Mouse (Mus musculus) liver, adult 2 months (tissue): Measurements from ENCODE around the gene Sntb2. TPM values are rescaled to one million over a fixed set of nuclear protein-coding genes. Genes with fewer than 3 reads are reported as not detected.

Experiments used
- DNase-seq: peaks from one replicate; pipeline ENCODE4 v3.0.0-alpha.2; 2011; ENCODE audit warnings: low read depth, low spot score; ENCODE audit errors: extremely low read depth
- H3K27ac ChIP-seq: fragments of 200-500 bp; replicated peaks from 2 replicates; pipeline ENCODE4 v1.5.1; 2012; ENCODE audit warnings: low read depth, mild to moderate bottlenecking, control low read depth, inconsistent platforms, low read length; ENCODE audit not compliant: insufficient read depth
- H3K27me3 ChIP-seq: fragments of 200-500 bp; 2 replicates; pipeline ENCODE4 v1.6.1; 2012; ENCODE audit warnings: mild to moderate bottlenecking, moderate library complexity, low read length, inconsistent platforms; ENCODE audit not compliant: control insufficient read depth, insufficient read depth
- H3K36me3 ChIP-seq: fragments of 200-500 bp; 2 replicates; pipeline ENCODE4 v1.6.1; 2012; ENCODE audit warnings: low read length, inconsistent platforms; ENCODE audit not compliant: control insufficient read depth, insufficient read depth
- H3K4me1 ChIP-seq: fragments of 200-500 bp; 2 replicates; pipeline ENCODE4 v1.6.1; 2011; ENCODE audit warnings: low read length; ENCODE audit not compliant: control insufficient read depth, insufficient read depth
- H3K4me3 ChIP-seq: fragments of 200-500 bp; 2 replicates; pipeline ENCODE4 v1.5.1; 2011; ENCODE audit warnings: low read depth, mild to moderate bottlenecking, control low read depth, low read length, moderate library complexity; ENCODE audit not compliant: insufficient read depth
- H3K79me2 ChIP-seq: fragments of 200-500 bp; 2 replicates; pipeline ENCODE4 v1.6.1; 2012; ENCODE audit warnings: inconsistent platforms, mild to moderate bottlenecking, low read length, moderate library complexity; ENCODE audit not compliant: control insufficient read depth, insufficient read depth
- H3K9ac ChIP-seq: fragments of 200-500 bp; 2 replicates; pipeline ENCODE4 v1.6.1; 2012; ENCODE audit warnings: low read depth, mild to moderate bottlenecking, control low read depth, inconsistent platforms, low read length
- CTCF ChIP-seq: fragments of 200-500 bp; IDR thresholded peaks from 2 replicates; pipeline ENCODE4 v1.5.1; 2011; ENCODE audit warnings: low read depth, low read length, control low read depth
- POLR2A ChIP-seq: fragments of 200-500 bp; IDR thresholded peaks from 2 replicates; pipeline ENCODE4 v1.6.1; 2011; ENCODE audit warnings: low read length, control low read depth; ENCODE audit not compliant: insufficient read depth; ENCODE audit errors: extremely low read depth
- WGBS: fragments of 180-500 bp; shearing (Covaris S2); methylation state at CpG from one replicate; pipeline ENCODE4 v1.1.7; 2018; 5-methylcytosine and 5-hydroxymethylcytosine counted together
- polyA plus RNA-seq: library from polyadenylated mRNA; depleted of rRNA; stranded (reverse); fragments of >200 nt; gene quantifications from 2 replicates; pipeline ENCODE4 v1.2.3, GENCODE M21; 2012
- total RNA-seq: library from RNA; depleted of rRNA; stranded (reverse); fragments of >200 nt; gene quantifications from 2 replicates; pipeline ENCODE4 v1.2.3, GENCODE M21; 2014

Sntb2 gene
- total and polyA plus RNA-seq, 2 experiments, result 1.6 to 3.0 TPM

- WGBS, result 56% methylated on average over 3 of the region's 3 CpGs
- no peak overlapping the region for H3K9ac ChIP-seq
- no peak overlapping the region for H3K27ac ChIP-seq
- peaks cover 26% of the 10 kb centered on the region; the same call in 1 of the 2 replicates for H3K79me2 ChIP-seq
- no peaks in the 10 kb centered on the region for H3K27me3 ChIP-seq
- no peaks in the 10 kb centered on the region for H3K36me3 ChIP-seq
- no peak overlapping the region for H3K4me3 ChIP-seq
- TF ChIP-seq POLR2A, result no peak
- TF ChIP-seq CTCF, result no peak
- peaks cover 3% of the 10 kb centered on the region for H3K4me1 ChIP-seq
- peak; percentile 73 for DNase-seq
Measured at GRCm38 (mm10) chr8:106941806-106942205, 6.3 kb downstream of the Sntb2 start.

DNA sequence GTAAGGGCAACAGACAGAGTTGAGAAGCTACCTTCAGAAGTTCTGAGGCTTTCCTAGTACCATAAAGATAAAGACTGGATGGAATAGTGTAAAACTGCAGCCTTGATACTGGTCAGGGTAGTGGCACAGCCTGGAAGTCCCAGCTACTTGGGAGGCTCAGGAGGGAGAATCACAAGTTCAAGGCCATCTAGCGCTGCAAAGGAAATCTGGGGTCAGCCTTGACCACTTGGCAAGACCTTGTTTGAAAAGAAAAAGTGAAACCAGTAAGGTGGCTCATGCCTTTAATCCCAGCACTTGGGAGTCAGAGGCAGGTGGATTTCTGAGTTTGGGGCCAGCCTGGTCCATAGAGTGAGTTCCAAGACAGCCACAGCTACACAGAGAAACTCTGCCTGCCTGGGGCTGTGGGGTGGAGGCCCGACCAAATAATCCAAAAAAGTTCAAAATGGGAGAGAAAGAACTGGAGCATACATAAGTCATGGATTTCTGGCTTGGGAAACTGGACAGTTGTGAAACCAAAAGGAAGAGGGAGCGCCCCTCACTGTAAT, 8.4 kb downstream of the Sntb2 start:
- Histone ChIP-seq H3K36me3 (no peaks in the 10 kb centered on the region), H3K27me3 (no peaks in the 10 kb centered on the region), H3K4me3 (no peak overlapping the region), H3K27ac (no peak overlapping the region), H3K79me2 (peaks cover 19% of the 10 kb centered on the region; the same call in 1 of the 2 replicates), H3K9ac (no peak overlapping the region), H3K4me1 (peaks cover 1% of the 10 kb centered on the region)
- TF ChIP-seq POLR2A, result no peak
- no peak for TF ChIP-seq CTCF
- DNase-seq, result no peak
- WGBS, result 79% methylated on average over 3 of the region's 3 CpGs

GRCm38 (mm10) chr8:106944756-106945155, 9.2 kb downstream of the Sntb2 start:
- 80% methylated on average over 3 of the region's 3 CpGs for WGBS
- Histone ChIP-seq H3K4me3 (no peak overlapping the region), H3K36me3 (no peaks in the 10 kb centered on the region), H3K4me1 (peaks cover 1% of the 10 kb centered on the region), H3K27ac (no peak overlapping the region), H3K27me3 (no peaks in the 10 kb centered on the region), H3K9ac (no peak overlapping the region), H3K79me2 (peaks cover 19% of the 10 kb centered on the region; the same call in 1 of the 2 replicates)
- DNase-seq, result no peak
- TF ChIP-seq POLR2A (no peak), CTCF (no peak)

DNA sequence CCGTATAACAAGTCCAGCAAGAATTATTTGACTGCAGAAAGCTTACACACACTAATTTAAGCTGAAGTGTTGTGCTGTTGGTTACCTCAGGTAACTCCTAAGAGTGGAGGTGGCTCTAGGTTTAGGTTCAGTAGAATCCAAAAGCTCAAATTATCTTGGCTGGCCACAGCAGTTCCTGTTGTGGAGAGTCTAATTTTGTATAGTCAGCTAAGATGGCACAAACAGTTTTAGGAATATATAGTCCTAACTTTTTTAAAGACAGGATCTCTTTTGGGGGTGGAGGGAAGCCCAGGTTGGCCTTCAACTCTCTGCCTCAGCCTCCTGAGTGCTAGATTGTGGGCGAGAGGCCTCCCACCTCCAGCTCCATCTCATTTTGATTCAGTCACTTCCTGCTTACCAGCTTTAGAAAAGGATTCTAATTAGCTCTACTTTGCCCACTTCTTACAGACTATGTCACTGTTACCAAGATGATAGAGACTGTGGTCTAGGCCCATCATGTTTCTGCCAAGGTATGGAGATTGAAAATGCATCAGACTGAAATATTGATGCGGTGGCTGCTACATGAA, 13.2 kb downstream of the Sntb2 start:
- no peak for DNase-seq
- Histone ChIP-seq H3K4me3 (no peak overlapping the region), H3K79me2 (peaks cover 16% of the 10 kb centered on the region; the same call in 1 of the 2 replicates), H3K27me3 (no peaks in the 10 kb centered on the region), H3K9ac (no peak overlapping the region), H3K36me3 (no peaks in the 10 kb centered on the region), H3K27ac (no peak overlapping the region), H3K4me1 (peaks cover 3% of the 10 kb centered on the region)
- WGBS, result 90% methylated on average over 3 of the region's 3 CpGs
- TF ChIP-seq POLR2A (no peak), CTCF (no peak)

DNA sequence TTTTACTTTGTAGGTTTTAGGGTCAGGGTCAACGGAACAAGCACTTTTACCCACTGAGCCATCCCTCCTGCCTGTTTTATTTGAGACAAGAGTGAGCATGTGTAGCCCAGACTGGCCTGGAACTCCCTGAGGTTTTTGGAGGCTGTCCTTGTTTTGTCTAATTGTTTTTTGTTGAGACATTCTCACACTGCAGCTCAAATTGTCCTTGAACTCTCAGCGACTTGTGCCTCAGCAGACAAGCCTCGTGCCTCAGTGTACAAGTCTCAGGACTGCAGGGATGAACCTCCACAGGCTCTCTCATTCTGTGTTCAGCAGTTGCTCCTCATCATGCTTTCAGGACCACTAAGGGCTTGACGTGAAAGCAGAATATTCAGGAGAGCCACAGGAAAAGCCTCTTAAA, 16.2 kb downstream of the Sntb2 start:
- peaks cover 5% of the 10 kb centered on the region; the same call in 1 of the 2 replicates for H3K79me2 ChIP-seq
- no peaks in the 10 kb centered on the region for H3K36me3 ChIP-seq
- H3K4me1 ChIP-seq, result peaks cover 2% of the 10 kb centered on the region; the same call in 1 of the 2 replicates
- TF ChIP-seq CTCF, result no peak
- no peak for DNase-seq
- WGBS, result 76% methylated on average over 4 of the region's 4 CpGs
- H3K27ac ChIP-seq, result no peak overlapping the region
- H3K27me3 ChIP-seq, result no peaks in the 10 kb centered on the region
- H3K4me3 ChIP-seq, result no peak overlapping the region
- no peak overlapping the region for H3K9ac ChIP-seq

- Histone ChIP-seq H3K9ac (no peak overlapping the region), H3K4me3 (no peak overlapping the region), H3K27me3 (no peaks in the 10 kb centered on the region), H3K4me1 (peaks cover 2% of the 10 kb centered on the region; the same call in 1 of the 2 replicates), H3K79me2 (peaks cover 3% of the 10 kb centered on the region; the same call in 1 of the 2 replicates), H3K36me3 (no peaks in the 10 kb centered on the region), H3K27ac (no peak overlapping the region)
- TF ChIP-seq CTCF, result no peak
- TF ChIP-seq POLR2A, result no peak
- 38% methylated on average over 4 of the region's 4 CpGs for WGBS
- peak; percentile 37 for DNase-seq
Measured at GRCm38 (mm10) chr8:106953571-106953970, 18.0 kb downstream of the Sntb2 start.
